Mouse (Mus musculus): ENCODE results near the gene Bri3. TPM values are rescaled to one million over a fixed set of nuclear protein-coding genes. Genes with fewer than 3 reads are reported as not detected.

Gene Bri3
- polyA plus RNA-seq, 1 experiment: 76.9 TPM

GRCm38 (mm10) chr5:144263496-144263895 is 19.3 kb downstream of the Bri3 start:
- Histone ChIP-seq H3K36me3 (ENCODE audit: control insufficient read depth, insufficient read depth, low read length) (peaks cover 3% of the 10 kb centered on the region; the same call in 1 of the 2 replicates), H3K27ac (ENCODE audit: control insufficient read depth, insufficient read depth, low read length) (no peak overlapping the region), H3K4me3 (ENCODE audit: control insufficient read depth, insufficient read depth, low read length) (no peak overlapping the region), H3K27me3 (ENCODE audit: control insufficient read depth, insufficient read depth, low read length) (no peaks in the 10 kb centered on the region), H3K4me1 (replicated peaks; ENCODE audit: control insufficient read depth, insufficient read depth, low read length) (peaks cover 4% of the 10 kb centered on the region)
- 91% methylated on average over 13 of the region's 13 CpGs for WGBS
- TF ChIP-seq POLR2A (IDR thresholded peaks at IDR 0.05; ENCODE audit: control insufficient read depth, extremely low read depth, insufficient read depth, low read length, poor library complexity): no peak
- TF ChIP-seq CTCF (IDR thresholded peaks at IDR 0.05; ENCODE audit: borderline replicate concordance, control insufficient read depth, extremely low read depth, insufficient read depth, low read length, poor library complexity): no peak
- DNase-seq: no peak

GRCm38 (mm10) chr5:144267535-144268241 is 23.5 kb downstream of the Bri3 start:
- no peak for DNase-seq
- WGBS: 93% methylated on average over 8 of the region's 8 CpGs
- H3K36me3 ChIP-seq (ENCODE audit: control insufficient read depth, insufficient read depth, low read length): peaks cover 3% of the 10 kb centered on the region; the same call in 1 of the 2 replicates

GRCm38 (mm10) chr5:144269926-144270325 is 25.7 kb downstream of the Bri3 start:
- TF ChIP-seq POLR2A (IDR thresholded peaks at IDR 0.05; ENCODE audit: control insufficient read depth, extremely low read depth, insufficient read depth, low read length, poor library complexity) (no peak), CTCF (IDR thresholded peaks at IDR 0.05; ENCODE audit: borderline replicate concordance, control insufficient read depth, extremely low read depth, insufficient read depth, low read length, poor library complexity) (no peak)
- Histone ChIP-seq H3K4me3 (ENCODE audit: control insufficient read depth, insufficient read depth, low read length) (no peak overlapping the region), H3K36me3 (ENCODE audit: control insufficient read depth, insufficient read depth, low read length) (no peaks in the 10 kb centered on the region; the same call in 1 of the 2 replicates), H3K4me1 (replicated peaks; ENCODE audit: control insufficient read depth, insufficient read depth, low read length) (no peaks in the 10 kb centered on the region), H3K27ac (ENCODE audit: control insufficient read depth, insufficient read depth, low read length) (no peak overlapping the region), H3K27me3 (ENCODE audit: control insufficient read depth, insufficient read depth, low read length) (no peaks in the 10 kb centered on the region)
- DNase-seq: no peak
- WGBS: 96% methylated on average over 7 of the region's 7 CpGs

More at GRCm38 (mm10) chr5:144267535-144268241, 23.5 kb downstream of the Bri3 start:
- Histone ChIP-seq H3K4me3 (ENCODE audit: control insufficient read depth, insufficient read depth, low read length) (no peak overlapping the region), H3K27ac (ENCODE audit: control insufficient read depth, insufficient read depth, low read length) (no peak overlapping the region), H3K4me1 (replicated peaks; ENCODE audit: control insufficient read depth, insufficient read depth, low read length) (no peaks in the 10 kb centered on the region), H3K27me3 (ENCODE audit: control insufficient read depth, insufficient read depth, low read length) (no peaks in the 10 kb centered on the region)
- no peak for TF ChIP-seq CTCF (IDR thresholded peaks at IDR 0.05; ENCODE audit: borderline replicate concordance, control insufficient read depth, extremely low read depth, insufficient read depth, low read length, poor library complexity)
- no peak for TF ChIP-seq POLR2A (IDR thresholded peaks at IDR 0.05; ENCODE audit: control insufficient read depth, extremely low read depth, insufficient read depth, low read length, poor library complexity)

GRCm38 (mm10) chr5:144270420-144270819 is 26.2 kb downstream of the Bri3 start:
- no peaks in the 10 kb centered on the region for H3K36me3 ChIP-seq (ENCODE audit: control insufficient read depth, insufficient read depth, low read length)
- H3K4me3 ChIP-seq (ENCODE audit: control insufficient read depth, insufficient read depth, low read length): no peak overlapping the region
- no peaks in the 10 kb centered on the region for H3K4me1 ChIP-seq (replicated peaks; ENCODE audit: control insufficient read depth, insufficient read depth, low read length)
- DNase-seq: no peak
- TF ChIP-seq POLR2A (IDR thresholded peaks at IDR 0.05; ENCODE audit: control insufficient read depth, extremely low read depth, insufficient read depth, low read length, poor library complexity): no peak
- TF ChIP-seq CTCF (IDR thresholded peaks at IDR 0.05; ENCODE audit: borderline replicate concordance, control insufficient read depth, extremely low read depth, insufficient read depth, low read length, poor library complexity): no peak
- WGBS: 95% methylated on average over 8 of the region's 8 CpGs
- no peak overlapping the region for H3K27ac ChIP-seq (ENCODE audit: control insufficient read depth, insufficient read depth, low read length)
- no peaks in the 10 kb centered on the region for H3K27me3 ChIP-seq (ENCODE audit: control insufficient read depth, insufficient read depth, low read length)

GRCm38 (mm10) chr5:144271118-144271517 is 26.9 kb downstream of the Bri3 start:
- H3K27me3 ChIP-seq (ENCODE audit: control insufficient read depth, insufficient read depth, low read length): no peaks in the 10 kb centered on the region
- TF ChIP-seq CTCF (IDR thresholded peaks at IDR 0.05; ENCODE audit: borderline replicate concordance, control insufficient read depth, extremely low read depth, insufficient read depth, low read length, poor library complexity) (no peak), POLR2A (IDR thresholded peaks at IDR 0.05; ENCODE audit: control insufficient read depth, extremely low read depth, insufficient read depth, low read length, poor library complexity) (no peak)
- no peak overlapping the region for H3K27ac ChIP-seq (ENCODE audit: control insufficient read depth, insufficient read depth, low read length)
- H3K4me3 ChIP-seq (ENCODE audit: control insufficient read depth, insufficient read depth, low read length): no peak overlapping the region
- H3K4me1 ChIP-seq (replicated peaks; ENCODE audit: control insufficient read depth, insufficient read depth, low read length): no peaks in the 10 kb centered on the region
- H3K36me3 ChIP-seq (ENCODE audit: control insufficient read depth, insufficient read depth, low read length): no peaks in the 10 kb centered on the region
- 81% methylated on average over 3 of the region's 3 CpGs for WGBS
- no peak for DNase-seq

- Histone ChIP-seq H3K36me3 (ENCODE audit: control insufficient read depth, insufficient read depth, low read length) (no peaks in the 10 kb centered on the region), H3K4me3 (ENCODE audit: control insufficient read depth, insufficient read depth, low read length) (no peak overlapping the region), H3K27ac (ENCODE audit: control insufficient read depth, insufficient read depth, low read length) (no peak overlapping the region), H3K27me3 (ENCODE audit: control insufficient read depth, insufficient read depth, low read length) (no peaks in the 10 kb centered on the region), H3K4me1 (replicated peaks; ENCODE audit: control insufficient read depth, insufficient read depth, low read length) (peaks cover 5% of the 10 kb centered on the region)
- whole genome bisulfite sequencing: 80% methylated on average over 5 of the region's 5 CpGs
- no peak for DNase-seq
- TF ChIP-seq CTCF (IDR thresholded peaks at IDR 0.05; ENCODE audit: borderline replicate concordance, control insufficient read depth, extremely low read depth, insufficient read depth, low read length, poor library complexity) (no peak), POLR2A (IDR thresholded peaks at IDR 0.05; ENCODE audit: control insufficient read depth, extremely low read depth, insufficient read depth, low read length, poor library complexity) (no peak)
Measured at GRCm38 (mm10) chr5:144271772-144272171, 27.5 kb downstream of the Bri3 start.

Data from thymus, adult 2 months (tissue).